Mouse (Mus musculus) kidney, adult 18-20 months (tissue): ENCODE data around the gene Cnot8.

Experiments
- DNase-seq: peaks from one replicate; pipeline ENCODE4 v3.0.0; 2021

The Cnot8 gene

GRCm38 (mm10) chr11:58107009-58107408 lies 3.1 kb downstream of the Cnot8 start:
- DNase-seq = no peak

- DNase-seq = no peak
Observed at GRCm38 (mm10) chr11:58107664-58108337, 3.8 kb downstream of the Cnot8 start.

GRCm38 (mm10) chr11:58116560-58116959 lies 12.6 kb downstream of the Cnot8 start:
- no peak for DNase-seq

GRCm38 (mm10) chr11:58117044-58117652 lies 13.2 kb downstream of the Cnot8 start:
- no peak for DNase-seq

GRCm38 (mm10) chr11:58120655-58121054 lies 16.7 kb downstream of the Cnot8 start:
- no peak for DNase-seq

- DNase-seq = no peak
Observed at GRCm38 (mm10) chr11:58121351-58121750, 17.4 kb downstream of the Cnot8 start.

- no peak for DNase-seq
Observed at GRCm38 (mm10) chr11:58123711-58124110, 19.8 kb downstream of the Cnot8 start.

- no peak for DNase-seq
Observed at GRCm38 (mm10) chr11:58125021-58125420, 21.1 kb downstream of the Cnot8 start.

GRCm38 (mm10) chr11:58126397-58127160 lies 22.6 kb downstream of the Cnot8 start:
- peak; percentile 73 for DNase-seq

- DNase-seq = no peak
Observed at GRCm38 (mm10) chr11:58127544-58127943, 23.6 kb downstream of the Cnot8 start.

- no peak for DNase-seq
Observed at GRCm38 (mm10) chr11:58129302-58129843, 25.4 kb downstream of the Cnot8 start.

- DNase-seq = no peak
Observed at GRCm38 (mm10) chr11:58132026-58132425, 28.1 kb downstream of the Cnot8 start.

GRCm38 (mm10) chr11:58134869-58135268 lies 30.9 kb downstream of the Cnot8 start:
- no peak for DNase-seq

- DNase-seq = no peak
Observed at GRCm38 (mm10) chr11:58135296-58135695, 31.3 kb downstream of the Cnot8 start.

GRCm38 (mm10) chr11:58136677-58137076 lies 32.7 kb downstream of the Cnot8 start:
- DNase-seq = no peak

GRCm38 (mm10) chr11:58138821-58139220 lies 34.9 kb downstream of the Cnot8 start:
- DNase-seq = no peak

- DNase-seq = no peak
Observed at GRCm38 (mm10) chr11:58139466-58139865, 35.5 kb downstream of the Cnot8 start.

- DNase-seq = no peak
Observed at GRCm38 (mm10) chr11:58143704-58144426, 39.9 kb downstream of the Cnot8 start.

GRCm38 (mm10) chr11:58146241-58146640 lies 42.3 kb downstream of the Cnot8 start:
- DNase-seq = peak; percentile 10

GRCm38 (mm10) chr11:58155458-58155857 lies 51.5 kb downstream of the Cnot8 start:
- DNase-seq = no peak

- no peak for DNase-seq
Observed at GRCm38 (mm10) chr11:58156871-58157270, 52.9 kb downstream of the Cnot8 start.

- DNase-seq = no peak
Observed at GRCm38 (mm10) chr11:58165072-58165471, 61.1 kb downstream of the Cnot8 start.

- DNase-seq = no peak
Observed at GRCm38 (mm10) chr11:58167822-58168166, 63.8 kb downstream of the Cnot8 start.
